Mouse (Mus musculus) kidney, postnatal 0 days (tissue): ENCODE results near the gene Cln6. TPM values are rescaled to one million over a fixed set of nuclear protein-coding genes. Genes with fewer than 3 reads are reported as not detected.
"Not testable (repeated sequence)": the region's sequence is repeated elsewhere in the genome, so short reads cannot be mapped to it uniquely, and the experiment has no call there.

Experiments
- ATAC-seq: fragments of 200-750 bp; cut with Nextera tagmentation; replicated peaks from 2 replicates; pipeline ENCODE4 v1.8.0; 2017; ENCODE audit warnings: low read depth, moderate number of reproducible peaks, moderate TSS enrichment, moderate library complexity; ENCODE audit not compliant: low FRiP score
- DNase-seq: peaks from one replicate; pipeline ENCODE4 v3.0.0-alpha.2; 2016; ENCODE audit warnings: low spot score
- H3K27ac ChIP-seq: fragments of 300-500 bp; sonication (generic); 2 replicates; pipeline ENCODE4 v1.5.1; 2014; ENCODE audit warnings: mild to moderate bottlenecking
- H3K27me3 ChIP-seq: fragments of 300-500 bp; sonication (generic); 2 replicates; pipeline ENCODE4 v1.6.1; 2014; ENCODE audit warnings: low read length, mixed read lengths; ENCODE audit not compliant: insufficient read depth
- H3K36me3 ChIP-seq: fragments of 300-500 bp; sonication (generic); 2 replicates; pipeline ENCODE4 v1.6.1; 2014; ENCODE audit warnings: low read length, mixed read lengths; ENCODE audit not compliant: insufficient read depth
- H3K4me1 ChIP-seq: fragments of 300-500 bp; sonication (generic); replicated peaks from 2 replicates; pipeline ENCODE4 v1.6.1; 2014; ENCODE audit warnings: antibody characterized with exemption, low read length, mixed read lengths; ENCODE audit not compliant: insufficient read depth
- H3K4me2 ChIP-seq: fragments of 300-500 bp; sonication (generic); 2 replicates; pipeline ENCODE4 v1.6.1; 2014; ENCODE audit warnings: mild to moderate bottlenecking, low read length, moderate library complexity, mixed read lengths
- H3K4me3 ChIP-seq: fragments of 300-500 bp; sonication (generic); replicated peaks from 2 replicates; pipeline ENCODE4 v1.5.1; 2014; ENCODE audit warnings: low read depth, low read length
- H3K9ac ChIP-seq: fragments of 300-500 bp; sonication (generic); 2 replicates; pipeline ENCODE4 v1.6.1; 2014; ENCODE audit warnings: low read depth, low read length
- H3K9me3 ChIP-seq: fragments of 300-500 bp; sonication (generic); replicated peaks from 2 replicates; pipeline ENCODE4 v1.6.1; 2016; ENCODE audit warnings: low read length, inconsistent platforms, mixed read lengths
- CTCF ChIP-seq: IDR thresholded peaks from 2 replicates; pipeline ENCODE4 v1.5.1; 2016; ENCODE audit warnings: antibody characterized with exemption, low read depth, mild to moderate bottlenecking, moderate library complexity
- WGBS: fragments of 180-500 bp; shearing (Covaris S2); extraction: QIAGEN DNeasy Blood & Tissue Kit; methylation state at CpG from one replicate; pipeline ENCODE4 v1.1.7; 2014; 5-methylcytosine and 5-hydroxymethylcytosine counted together
- polyA plus RNA-seq: library from polyadenylated mRNA; unstranded; fragments of >200 nt; fragmentation: Nextera tagmentation; extraction: Ambion mirVana; gene quantifications from 2 replicates; pipeline ENCODE4 v1.2.1, GENCODE M21; 2015

Gene Cln6
- polyA plus RNA-seq, 1 experiment from 2014 or later: 26.8 TPM

DNA sequence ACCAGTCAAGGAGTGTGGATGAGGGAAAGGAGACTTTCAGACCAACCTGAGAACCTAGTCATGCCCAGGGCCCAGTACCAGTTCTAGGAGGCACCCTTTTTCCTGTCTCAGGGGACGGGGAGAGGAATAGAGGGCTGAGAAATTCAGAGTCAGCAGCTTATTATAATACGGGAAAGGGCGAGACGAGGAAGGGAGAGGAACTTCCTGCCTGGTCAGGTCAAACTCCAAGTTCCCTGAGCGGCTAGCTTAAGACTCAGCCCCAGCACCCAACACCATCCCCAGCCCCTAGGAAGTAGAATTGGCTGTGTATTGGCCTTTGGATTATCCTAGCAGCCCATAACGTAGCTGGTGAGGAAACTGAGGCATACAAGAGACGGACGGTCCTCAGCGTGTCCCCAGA, 18.6 kb downstream of the Cln6 start:
- ATAC-seq (peak; percentile 60), DNase-seq (peak; percentile 58)

DNA sequence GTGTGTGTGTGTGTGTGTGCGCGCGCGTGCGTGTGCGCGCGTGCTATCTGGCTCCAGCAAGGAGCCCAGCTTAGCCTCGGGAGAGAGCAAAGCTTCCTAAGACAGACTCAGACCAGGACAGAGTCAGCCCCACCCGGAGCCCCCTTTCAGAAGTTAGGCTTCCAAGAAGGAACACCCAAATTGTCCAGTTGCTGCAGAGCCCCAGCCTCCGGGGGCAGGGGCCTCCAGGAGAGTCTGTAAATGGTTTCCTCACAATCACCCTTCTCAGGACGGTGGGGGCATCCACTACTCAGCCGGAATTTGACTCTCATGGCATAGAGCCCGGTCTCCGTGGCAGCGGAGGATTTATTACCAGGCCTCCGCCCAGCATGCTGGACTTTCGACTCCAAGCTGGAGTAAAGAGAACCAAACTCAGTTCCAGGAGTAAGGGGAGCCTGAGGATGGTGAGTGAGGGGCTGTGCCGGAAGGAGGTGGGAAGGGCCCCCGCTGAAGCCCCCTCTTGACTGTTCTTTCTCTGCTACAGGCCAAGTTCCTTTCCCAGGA, 19.2 kb downstream of the Cln6 start, which contains the start of gene Calml4:
Calml4 (plus strand) TSS at position 362 of the 543 bp plus-strand sequence.
- WGBS: 2% methylated on average over 16 of the region's 20 CpGs
- H3K27ac ChIP-seq: peak within 1 kb of the TSS; percentile 94
- H3K4me3 ChIP-seq: peak within 1 kb of the TSS; percentile 27
- H3K4me1 ChIP-seq: peaks cover 30% of the 10 kb centered on the region
- DNase-seq (peak; percentile 92), ATAC-seq (peak; percentile 86)
- no peaks in the 10 kb centered on the region for H3K27me3 ChIP-seq
- no peak for TF ChIP-seq CTCF
- no peaks in the 10 kb centered on the region for H3K36me3 ChIP-seq
- H3K9me3 ChIP-seq: no peaks in the 10 kb centered on the region
- H3K9ac ChIP-seq: peak within 1 kb of the TSS; percentile 49
- H3K4me2 ChIP-seq: peak within 1 kb of the TSS; percentile 54

More for the DNA sequence above, 18.6 kb downstream of the Cln6 start:
- H3K4me1 ChIP-seq: peaks cover 30% of the 10 kb centered on the region
- peak overlapping the region; percentile 54 for H3K4me2 ChIP-seq
- H3K27me3 ChIP-seq: no peaks in the 10 kb centered on the region
- no peaks in the 10 kb centered on the region for H3K36me3 ChIP-seq
- 48% methylated on average over 9 of the region's 9 CpGs for WGBS
- no peaks in the 10 kb centered on the region for H3K9me3 ChIP-seq
- H3K27ac ChIP-seq: peak overlapping the region; percentile 94
- H3K9ac ChIP-seq: no peak overlapping the region
- no peak overlapping the region for H3K4me3 ChIP-seq
- no peak for TF ChIP-seq CTCF

DNA sequence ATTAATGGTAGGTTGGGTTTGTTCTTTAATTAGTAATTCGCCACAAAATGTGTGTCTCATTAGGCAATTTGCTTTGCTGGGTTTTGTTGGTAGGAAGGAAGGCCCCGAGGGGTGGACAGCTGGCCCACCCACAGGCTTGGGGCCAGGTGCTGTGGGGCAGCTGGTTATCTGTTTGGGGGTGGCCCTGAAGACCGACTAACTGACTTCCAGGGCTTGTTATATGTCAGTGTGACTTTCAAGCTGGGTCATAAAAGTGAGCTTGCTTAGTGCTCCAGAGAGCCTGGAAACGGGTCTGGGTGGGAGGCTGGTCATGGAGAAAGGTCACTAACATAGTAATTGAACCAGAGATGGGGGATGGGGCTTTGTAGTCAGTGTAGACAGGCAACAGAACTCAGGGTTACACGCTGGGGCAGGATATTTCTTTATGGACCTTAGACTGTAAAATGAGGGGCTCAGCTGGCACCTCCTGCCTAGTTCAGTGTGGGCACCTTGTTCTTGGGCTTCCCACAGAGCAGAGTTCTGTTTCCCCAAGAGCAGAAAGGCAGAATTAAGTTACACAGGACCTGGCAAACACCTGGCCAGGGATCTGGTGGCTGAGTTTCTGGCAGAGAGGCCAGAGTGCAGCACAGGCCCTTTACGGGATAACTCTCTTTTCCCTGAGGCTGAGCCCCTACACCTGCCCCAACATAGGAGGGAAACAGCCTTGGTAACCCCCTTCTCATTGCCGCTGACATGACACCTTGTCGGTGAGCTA, 19.9 kb downstream of the Cln6 start:
- 23% methylated on average over 8 of the region's 8 CpGs for WGBS
- no peaks in the 10 kb centered on the region for H3K9me3 ChIP-seq
- peaks cover 30% of the 10 kb centered on the region for H3K4me1 ChIP-seq
- H3K4me2 ChIP-seq: peak overlapping the region; percentile 54
- DNase-seq: peak; percentile 78
- peak overlapping the region; percentile 49 for H3K9ac ChIP-seq
- no peaks in the 10 kb centered on the region for H3K36me3 ChIP-seq
- TF ChIP-seq CTCF: no peak
- H3K27me3 ChIP-seq: no peaks in the 10 kb centered on the region
- H3K27ac ChIP-seq: peak overlapping the region; percentile 94
- peak; percentile 33; the same call in 1 of the 2 replicates for ATAC-seq
- peak overlapping the region; percentile 27 for H3K4me3 ChIP-seq

DNA sequence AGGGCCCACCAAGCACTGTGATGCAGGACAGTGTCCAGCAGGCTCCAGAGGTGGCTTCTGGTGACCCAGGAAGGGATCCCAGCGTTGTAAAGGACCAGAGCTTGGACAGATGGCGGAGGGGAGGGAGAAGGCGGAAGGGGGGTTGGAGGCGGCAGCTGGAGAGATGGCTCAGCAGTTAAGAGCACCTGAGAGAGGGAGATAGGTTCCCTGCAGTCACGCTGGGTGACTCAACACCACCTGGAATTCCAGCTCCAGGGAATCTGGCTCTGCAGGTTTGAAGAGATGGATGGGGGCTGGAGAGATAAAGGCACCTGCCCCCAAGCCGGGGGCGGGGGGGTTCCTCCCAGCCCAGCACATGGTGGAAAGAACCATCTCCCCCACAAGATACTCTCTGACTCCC, 21.5 kb downstream of the Cln6 start:
- not testable (repeated sequence) for H3K27ac ChIP-seq, H3K4me2 ChIP-seq, H3K36me3 ChIP-seq, H3K4me3 ChIP-seq, H3K9me3 ChIP-seq, H3K27me3 ChIP-seq, ATAC-seq, H3K9ac ChIP-seq, DNase-seq
- H3K4me1 ChIP-seq: peaks cover 22% of the 10 kb centered on the region
- 50% methylated on average over 6 of the region's 7 CpGs for WGBS

DNA sequence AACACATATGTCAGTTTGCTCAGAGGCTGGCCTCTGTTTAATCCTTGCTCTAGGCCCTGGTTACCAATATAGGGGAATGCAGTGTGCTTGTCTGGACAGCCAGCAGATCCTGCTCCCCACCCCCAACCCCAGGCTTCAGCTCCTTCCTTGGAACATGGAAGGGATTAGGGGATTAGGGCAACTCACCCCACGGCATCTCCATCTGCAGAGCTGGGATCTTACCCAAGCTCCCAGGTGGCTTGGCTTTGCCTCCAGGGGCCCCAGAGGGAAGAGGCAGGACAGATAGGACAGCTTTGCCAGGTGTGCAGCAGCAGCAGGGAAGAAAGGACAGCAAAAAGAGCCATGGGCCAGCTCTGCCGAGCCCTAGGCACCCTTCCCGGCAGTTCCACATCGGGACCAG, 22.3 kb downstream of the Cln6 start:
- Histone ChIP-seq H3K4me3 (no peak overlapping the region), H3K36me3 (no peaks in the 10 kb centered on the region), H3K4me2 (no peak overlapping the region), H3K4me1 (peaks cover 22% of the 10 kb centered on the region), H3K27ac (no peak overlapping the region), H3K27me3 (no peaks in the 10 kb centered on the region), H3K9me3 (no peaks in the 10 kb centered on the region), H3K9ac (no peak overlapping the region)
- DNase-seq (no peak), ATAC-seq (no peak)
- no peak for TF ChIP-seq CTCF
- 77% methylated on average over 4 of the region's 4 CpGs for WGBS

DNA sequence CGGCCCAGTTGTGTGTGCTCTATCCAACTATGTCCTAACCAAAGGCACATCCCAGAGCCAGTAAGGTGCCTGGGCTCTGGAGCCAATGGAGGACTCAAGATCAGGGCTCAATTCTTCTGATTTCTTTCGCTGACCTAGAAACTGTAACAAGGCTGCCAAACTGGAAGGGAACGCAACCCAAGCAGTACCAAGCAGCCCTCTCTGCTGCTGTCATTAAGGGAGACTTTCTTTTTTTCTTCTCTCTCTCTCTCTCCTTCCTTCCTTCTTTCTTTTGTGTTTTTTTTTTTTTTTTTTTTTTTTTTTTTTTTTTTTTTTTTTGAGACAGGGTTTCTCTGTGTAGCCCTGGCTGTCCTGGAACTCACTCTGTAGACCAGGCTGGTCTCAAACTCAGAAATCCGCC, 30.7 kb downstream of the Cln6 start:
- not testable (repeated sequence) for H3K9ac ChIP-seq, H3K4me2 ChIP-seq, H3K27me3 ChIP-seq, H3K27ac ChIP-seq, H3K4me1 ChIP-seq, H3K4me3 ChIP-seq, ATAC-seq, DNase-seq, H3K9me3 ChIP-seq, H3K36me3 ChIP-seq
- 91% methylated on average over 4 of the region's 4 CpGs for WGBS
